Mouse (Mus musculus) liver, adult 2 months (tissue): Measurements from ENCODE around the gene Fer. TPM values are rescaled to one million over a fixed set of nuclear protein-coding genes. Genes with fewer than 3 reads are reported as not detected.

Experiments used
- DNase-seq: peaks from one replicate; pipeline ENCODE4 v3.0.0-alpha.2; 2011; ENCODE audit warnings: low read depth, low spot score; ENCODE audit errors: extremely low read depth
- H3K27ac ChIP-seq: fragments of 200-500 bp; replicated peaks from 2 replicates; pipeline ENCODE4 v1.5.1; 2012; ENCODE audit warnings: low read depth, mild to moderate bottlenecking, control low read depth, inconsistent platforms, low read length; ENCODE audit not compliant: insufficient read depth
- H3K27me3 ChIP-seq: fragments of 200-500 bp; 2 replicates; pipeline ENCODE4 v1.6.1; 2012; ENCODE audit warnings: mild to moderate bottlenecking, moderate library complexity, low read length, inconsistent platforms; ENCODE audit not compliant: control insufficient read depth, insufficient read depth
- H3K36me3 ChIP-seq: fragments of 200-500 bp; 2 replicates; pipeline ENCODE4 v1.6.1; 2012; ENCODE audit warnings: low read length, inconsistent platforms; ENCODE audit not compliant: control insufficient read depth, insufficient read depth
- H3K4me1 ChIP-seq: fragments of 200-500 bp; 2 replicates; pipeline ENCODE4 v1.6.1; 2011; ENCODE audit warnings: low read length; ENCODE audit not compliant: control insufficient read depth, insufficient read depth
- H3K4me3 ChIP-seq: fragments of 200-500 bp; 2 replicates; pipeline ENCODE4 v1.5.1; 2011; ENCODE audit warnings: low read depth, mild to moderate bottlenecking, control low read depth, low read length, moderate library complexity; ENCODE audit not compliant: insufficient read depth
- H3K79me2 ChIP-seq: fragments of 200-500 bp; 2 replicates; pipeline ENCODE4 v1.6.1; 2012; ENCODE audit warnings: inconsistent platforms, mild to moderate bottlenecking, low read length, moderate library complexity; ENCODE audit not compliant: control insufficient read depth, insufficient read depth
- H3K9ac ChIP-seq: fragments of 200-500 bp; 2 replicates; pipeline ENCODE4 v1.6.1; 2012; ENCODE audit warnings: low read depth, mild to moderate bottlenecking, control low read depth, inconsistent platforms, low read length
- CTCF ChIP-seq: fragments of 200-500 bp; IDR thresholded peaks from 2 replicates; pipeline ENCODE4 v1.5.1; 2011; ENCODE audit warnings: low read depth, low read length, control low read depth
- POLR2A ChIP-seq: fragments of 200-500 bp; IDR thresholded peaks from 2 replicates; pipeline ENCODE4 v1.6.1; 2011; ENCODE audit warnings: low read length, control low read depth; ENCODE audit not compliant: insufficient read depth; ENCODE audit errors: extremely low read depth
- WGBS: fragments of 180-500 bp; shearing (Covaris S2); methylation state at CpG from one replicate; pipeline ENCODE4 v1.1.7; 2018; 5-methylcytosine and 5-hydroxymethylcytosine counted together
- polyA plus RNA-seq: library from polyadenylated mRNA; depleted of rRNA; stranded (reverse); fragments of >200 nt; gene quantifications from 2 replicates; pipeline ENCODE4 v1.2.3, GENCODE M21; 2012
- total RNA-seq: library from RNA; depleted of rRNA; stranded (reverse); fragments of >200 nt; gene quantifications from 2 replicates; pipeline ENCODE4 v1.2.3, GENCODE M21; 2014

The Fer gene
- total and polyA plus RNA-seq, 2 experiments: 1.3 to 12.0 TPM

DNA sequence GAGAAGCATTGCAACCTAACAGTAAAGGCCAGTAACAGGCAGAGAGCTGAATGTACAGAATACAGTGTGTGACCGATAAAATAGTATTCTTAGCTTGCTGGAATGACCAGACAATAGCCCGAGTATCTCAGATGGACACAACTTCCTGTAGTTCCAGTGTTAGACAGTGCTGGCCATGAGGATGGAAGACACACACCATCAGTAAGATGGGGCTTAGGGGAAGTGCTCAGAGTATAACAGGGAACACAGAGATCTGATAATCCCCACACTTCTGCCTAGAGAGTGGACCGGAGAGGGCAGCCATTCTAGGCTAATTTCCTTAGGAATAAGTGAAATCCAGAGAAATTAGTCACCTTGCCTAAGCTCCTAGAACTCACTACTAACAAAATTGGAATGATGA lies 202.4 kb downstream of the Fer start:
- Histone ChIP-seq H3K79me2 (no peaks in the 10 kb centered on the region), H3K27ac (no peak overlapping the region), H3K4me1 (no peaks in the 10 kb centered on the region; the same call in 1 of the 2 replicates), H3K4me3 (no peak overlapping the region), H3K9ac (no peak overlapping the region), H3K27me3 (no peaks in the 10 kb centered on the region), H3K36me3 (no peaks in the 10 kb centered on the region)
- WGBS: 82% methylated on average over 3 of the region's 3 CpGs
- DNase-seq: no peak
- TF ChIP-seq CTCF (no peak), POLR2A (no peak)

DNA sequence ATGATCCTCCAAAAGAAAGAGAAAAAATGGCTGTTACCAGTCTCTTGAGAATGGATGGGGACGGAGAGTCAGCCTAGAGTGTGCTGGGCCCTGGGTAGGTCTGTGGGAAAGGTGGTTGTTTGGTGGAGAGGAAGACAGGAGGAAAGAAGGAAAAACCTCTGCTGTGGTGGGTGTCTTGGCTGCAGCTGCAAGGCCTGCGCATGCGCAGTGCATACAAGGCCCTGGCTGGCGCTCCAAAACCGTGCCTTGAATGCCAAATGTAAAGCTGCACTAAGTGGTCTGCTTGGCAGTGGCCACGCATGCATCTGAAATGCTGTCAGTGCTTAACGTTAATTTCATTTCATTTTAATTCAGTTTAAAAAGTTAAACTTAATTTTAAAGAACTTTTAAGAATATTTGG lies 214.5 kb downstream of the Fer start:
- H3K27ac ChIP-seq: no peak overlapping the region
- no peaks in the 10 kb centered on the region for H3K4me1 ChIP-seq
- DNase-seq: no peak
- no peak for TF ChIP-seq POLR2A
- no peak for TF ChIP-seq CTCF
- no peaks in the 10 kb centered on the region for H3K79me2 ChIP-seq
- no peak overlapping the region for H3K4me3 ChIP-seq
- H3K27me3 ChIP-seq: no peaks in the 10 kb centered on the region
- WGBS: 99% methylated on average over 7 of the region's 7 CpGs
- H3K9ac ChIP-seq: no peak overlapping the region
- peaks cover 3% of the 10 kb centered on the region; the same call in 1 of the 2 replicates for H3K36me3 ChIP-seq

DNA sequence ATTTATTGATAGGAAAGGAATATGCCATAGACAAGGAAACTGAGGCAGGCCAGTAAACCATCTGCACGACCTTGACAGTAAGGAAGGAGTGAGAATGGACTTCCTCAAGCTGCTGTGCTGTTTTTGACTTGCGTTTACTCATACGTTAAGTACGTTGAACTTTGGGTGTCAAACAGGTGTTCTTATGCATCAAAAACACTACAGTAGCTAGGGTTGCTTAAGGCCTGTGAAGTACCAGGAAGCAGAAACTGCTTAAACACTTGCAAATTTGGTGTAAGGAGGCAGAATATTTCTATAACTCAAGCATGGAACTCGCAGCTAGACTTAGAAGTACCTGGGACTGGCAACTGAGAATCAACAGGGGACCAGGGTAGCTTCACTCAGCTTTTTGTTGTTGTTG lies 221.9 kb downstream of the Fer start:
- no peaks in the 10 kb centered on the region; the same call in none of the 2 replicates for H3K36me3 ChIP-seq
- no peak overlapping the region for H3K27ac ChIP-seq
- no peak overlapping the region for H3K9ac ChIP-seq
- H3K4me1 ChIP-seq: no peaks in the 10 kb centered on the region
- H3K79me2 ChIP-seq: no peaks in the 10 kb centered on the region
- DNase-seq: no peak
- no peaks in the 10 kb centered on the region for H3K27me3 ChIP-seq
- TF ChIP-seq POLR2A: no peak
- no peak for TF ChIP-seq CTCF
- H3K4me3 ChIP-seq: no peak overlapping the region
- WGBS: 90% methylated on average over 5 of the region's 5 CpGs

DNA sequence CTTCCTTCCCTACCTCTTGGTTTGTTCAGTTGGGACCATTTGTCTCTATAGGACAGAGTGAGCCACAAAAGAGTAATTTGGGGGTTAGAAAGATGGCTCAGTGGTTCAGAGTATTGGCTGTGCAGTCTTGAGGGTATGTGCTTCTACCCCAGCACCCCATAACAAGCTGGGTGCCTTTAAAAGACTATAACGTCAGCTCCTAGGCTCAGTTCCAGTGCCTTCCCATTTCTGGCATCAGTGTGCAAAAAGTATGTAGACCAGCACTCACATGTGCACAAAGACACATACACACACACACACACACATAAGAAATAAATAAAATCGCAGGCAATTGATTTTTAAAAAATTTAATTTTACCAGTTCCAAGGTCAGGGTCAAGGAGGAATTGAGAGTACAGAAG lies 222.6 kb downstream of the Fer start:
- Histone ChIP-seq H3K36me3 (peaks cover 2% of the 10 kb centered on the region; the same call in 1 of the 2 replicates), H3K4me1 (no peaks in the 10 kb centered on the region), H3K9ac (no peak overlapping the region), H3K27me3 (no peaks in the 10 kb centered on the region), H3K4me3 (no peak overlapping the region), H3K27ac (no peak overlapping the region), H3K79me2 (no peaks in the 10 kb centered on the region)
- 88% methylated on average over 2 of the region's 2 CpGs for WGBS
- DNase-seq: no peak
- TF ChIP-seq POLR2A: no peak
- TF ChIP-seq CTCF: no peak

DNA sequence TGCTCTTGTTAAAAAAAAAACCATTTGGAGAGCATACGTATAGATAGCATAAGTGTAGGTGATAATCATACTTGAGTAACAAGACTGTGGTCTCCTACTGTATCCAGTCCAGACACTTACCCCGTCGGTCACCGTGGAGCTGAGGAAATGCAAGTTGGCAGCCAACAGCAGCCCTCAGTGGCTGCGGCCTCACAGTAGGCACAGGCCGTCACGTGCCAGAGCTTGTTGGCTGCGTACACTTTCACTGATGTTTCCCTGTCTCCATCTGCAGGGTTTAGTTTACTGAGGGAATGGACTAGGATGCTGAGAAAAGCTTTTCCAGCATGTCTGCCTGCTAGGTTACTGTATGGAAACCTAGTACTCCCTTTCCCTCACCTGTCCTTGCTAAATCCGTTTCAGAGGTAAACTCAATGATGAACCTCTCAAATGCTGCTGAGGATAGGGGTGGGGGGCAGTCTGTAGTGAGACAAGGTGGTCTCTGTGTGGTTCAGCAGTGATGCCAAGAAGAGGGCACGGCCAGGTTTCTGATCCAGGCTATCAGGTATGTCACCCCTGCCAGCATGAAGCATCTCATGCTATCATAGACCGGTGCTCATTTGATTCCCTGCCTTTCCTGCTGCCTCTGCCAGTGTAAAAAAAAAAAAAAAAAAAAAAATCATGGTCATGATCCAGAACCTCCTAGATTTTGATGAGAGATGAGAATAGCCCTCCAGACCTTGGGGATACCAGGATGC lies 224.2 kb downstream of the Fer start:
- H3K79me2 ChIP-seq: no peaks in the 10 kb centered on the region
- no peaks in the 10 kb centered on the region for H3K27me3 ChIP-seq
- H3K4me3 ChIP-seq: no peak overlapping the region
- no peak for DNase-seq
- no peaks in the 10 kb centered on the region for H3K4me1 ChIP-seq
- H3K9ac ChIP-seq: no peak overlapping the region
- H3K36me3 ChIP-seq: peaks cover 2% of the 10 kb centered on the region; the same call in 1 of the 2 replicates
- no peak overlapping the region for H3K27ac ChIP-seq
- TF ChIP-seq CTCF: no peak
- TF ChIP-seq POLR2A: no peak
- 96% methylated on average over 11 of the region's 11 CpGs for WGBS

DNA sequence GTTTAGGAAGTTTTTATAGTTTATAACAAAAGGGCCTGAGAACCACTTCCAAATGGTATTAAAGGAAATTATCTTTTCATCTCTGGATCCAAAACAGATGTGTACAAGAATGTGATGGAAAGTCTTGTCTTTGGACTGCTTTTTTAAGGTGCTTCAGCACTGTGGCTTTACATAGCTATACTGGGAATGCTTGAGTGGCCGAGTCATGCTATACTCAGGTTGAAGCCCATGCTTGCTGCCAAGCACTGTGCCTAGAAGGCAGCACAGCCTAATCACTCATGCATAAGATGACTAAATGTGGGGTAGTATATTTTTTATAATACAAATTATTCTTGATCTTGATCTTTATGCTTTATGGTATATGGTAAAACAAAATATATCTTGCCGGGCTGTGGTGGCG lies 225.0 kb downstream of the Fer start:
- no peaks in the 10 kb centered on the region for H3K79me2 ChIP-seq
- H3K27me3 ChIP-seq: no peaks in the 10 kb centered on the region
- H3K27ac ChIP-seq: no peak overlapping the region
- WGBS: 97% methylated on average over 3 of the region's 3 CpGs
- H3K4me3 ChIP-seq: no peak overlapping the region
- H3K9ac ChIP-seq: no peak overlapping the region
- DNase-seq: no peak
- no peaks in the 10 kb centered on the region for H3K4me1 ChIP-seq
- peaks cover 2% of the 10 kb centered on the region; the same call in 1 of the 2 replicates for H3K36me3 ChIP-seq
- TF ChIP-seq POLR2A (no peak), CTCF (no peak)
